Mouse (Mus musculus): ENCODE data around the gene Arid3a.

DNA sequence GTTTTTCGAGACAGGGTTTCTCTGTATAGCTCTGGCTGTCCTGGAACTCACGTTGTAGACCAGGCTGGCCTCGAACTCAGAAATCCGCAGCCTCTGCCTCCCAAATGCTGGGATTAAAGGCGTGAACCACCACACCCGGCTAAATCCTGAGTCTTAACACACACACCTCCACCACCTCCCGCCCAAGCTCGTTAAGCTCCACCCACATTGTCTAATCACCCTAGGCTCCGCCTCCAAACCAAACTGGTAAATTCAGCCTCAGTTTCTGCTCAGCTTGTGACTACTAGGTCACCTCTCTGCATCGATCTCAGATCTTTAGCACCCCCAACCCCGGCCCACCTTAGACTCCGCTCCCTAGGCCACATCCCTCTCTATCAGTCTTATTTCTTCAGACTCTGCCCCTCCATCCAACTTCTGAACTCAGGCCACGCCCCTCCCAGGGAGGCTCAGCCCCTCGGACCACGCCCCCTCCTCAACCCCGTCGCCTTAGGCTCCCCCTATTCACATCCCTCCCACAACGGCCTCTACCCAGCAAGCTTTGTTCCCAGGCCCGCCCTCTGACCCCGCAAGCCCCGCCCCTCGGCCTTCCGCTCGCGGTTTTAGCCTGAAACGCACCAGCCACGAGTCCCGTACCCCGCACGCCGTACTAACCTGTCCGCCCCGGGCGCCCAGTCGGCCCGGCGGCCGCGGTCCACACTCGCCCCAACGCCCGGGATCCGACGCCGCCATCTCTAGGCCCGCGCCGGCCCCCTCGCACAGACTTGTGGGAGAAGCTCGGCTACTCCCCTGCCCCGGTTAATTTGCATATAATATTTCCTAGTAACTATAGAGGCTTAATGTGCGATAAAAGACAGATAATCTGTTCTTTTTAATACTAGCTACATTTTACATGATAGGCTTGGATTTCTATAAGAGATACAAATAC lies 18.4 kb upstream of the Arid3a start, which contains the start of gene Med16:
- no peak for TF ChIP-seq MAFK (IDR thresholded peaks at IDR 0.05; ENCODE audit: insufficient read depth, low read depth, low read length)
- TF ChIP-seq HCFC1 (IDR thresholded peaks at IDR 0.05; ENCODE audit: borderline replicate concordance, insufficient read depth, low read length): peak; percentile 67; the same call in 1 of the 2 replicates
- TF ChIP-seq CHD2 (IDR thresholded peaks at IDR 0.05; ENCODE audit: low read depth, low read length): no peak
- TF ChIP-seq ZC3H11A (IDR thresholded peaks at IDR 0.05; ENCODE audit: borderline replicate concordance, low read depth, low read length): no peak
